Mouse (Mus musculus) stomach, postnatal 0 days (tissue): ENCODE data around the gene Dhdh.

Experiments
- CTCF ChIP-seq: IDR thresholded peaks from 2 replicates; pipeline ENCODE4 v1.5.1; 2016; ENCODE audit warnings: antibody characterized with exemption, low read depth, mild to moderate bottlenecking, moderate library complexity
- EP300 ChIP-seq: optimal IDR thresholded peaks from 2 replicates; pipeline ENCODE3; 2016; ENCODE audit warnings: antibody characterized with exemption

- TF ChIP-seq CTCF, result no peak
- no peak for TF ChIP-seq EP300
Measured at GRCm38 (mm10) chr7:45486158-45486557, 2.4 kb downstream of the Dhdh start.
